ENCODE assay signal across 21 mouse cellular contexts in genomic region chr16:22127806-22128205, GRCm38 (mm10). TPM values are rescaled to one million over a fixed set of nuclear protein-coding genes. Genes with fewer than 3 reads are reported as not detected.
DNase-seq lines count a peak whose midpoint lies in the region; ATAC-seq and TF ChIP-seq lines count a peak whose summit lies in the region.
"Had no signal": no experiment of that assay in that cellular context is flagged by ENCODE, and none has a peak within 500 bp of the region (broad histone marks: within the 10 kb centered on the region; RNA-seq: fewer than 3 reads in every experiment).

No protein-coding gene starts in this region.

- DNase-seq in lung, postnatal 0 days (ENCODE audit: low spot score) = no peak
- DNase-seq in lung, postnatal 14 days = no peak
- peak; percentile 30 for DNase-seq in MEL (ENCODE audit: low read depth, low spot score)
- DNase-seq in splenic B cell, adult 2 months (ENCODE audit: low read depth, low spot score) = peak; percentile 26
- DNase-seq in midbrain, embryonic 10.5 days (ENCODE audit: low spot score) = no peak
- DNase-seq in left cerebral cortex, postnatal 4 days = no peak
- DNase-seq: adrenal gland, postnatal 14 days; cerebellum, postnatal 14 days; gastrocnemius, postnatal 14 days; heart, postnatal 4 days; kidney, postnatal 14 days; liver, embryonic 13.5 days; right cerebral cortex, postnatal 4 days; thymus, adult 2 months had no signal

- H3K27ac ChIP-seq in intestine, postnatal 0 days (ENCODE audit: low read depth, low read length) = no peak overlapping the region
- H3K27ac ChIP-seq in intestine, embryonic 15.5 days = no peak overlapping the region
- no peak overlapping the region for H3K27ac ChIP-seq in lung, postnatal 0 days (ENCODE audit: low read length)
- H3K27ac ChIP-seq in MEL (ENCODE audit: control insufficient read depth, low read depth, low read length) = no peak overlapping the region
- no peak overlapping the region for H3K27ac ChIP-seq in midbrain, embryonic 10.5 days (replicated peaks)
- H3K27ac ChIP-seq: heart, embryonic 10.5 days; liver, embryonic 13.5 days; midbrain, embryonic 15.5 days had no signal

- no peak for ATAC-seq in intestine, postnatal 0 days
- no peak for ATAC-seq in intestine, embryonic 15.5 days
- ATAC-seq in lung, postnatal 0 days = no peak
- ATAC-seq: inflammation-experienced regulatory T-cells, adult 6 months; midbrain, embryonic 15.5 days had no signal

- TF ChIP-seq EP300 in lung, postnatal 0 days (IDR thresholded peaks at IDR 0.05) = no peak
- TF ChIP-seq EP300 in MEL (IDR thresholded peaks at IDR 0.05; ENCODE audit: low read depth in 1 of 2, low read length in 2 of 2) = no peak

- H3K4me1 ChIP-seq in intestine, postnatal 0 days (replicated peaks; ENCODE audit: control insufficient read depth, insufficient read depth, low read length) = peaks cover 2% of the 10 kb centered on the region; the same call in 1 of the 2 replicates
- no peaks in the 10 kb centered on the region; the same call in 1 of the 2 replicates for H3K4me1 ChIP-seq in intestine, embryonic 15.5 days (replicated peaks)
- no peaks in the 10 kb centered on the region for H3K4me1 ChIP-seq in lung, postnatal 0 days (ENCODE audit: insufficient read depth, low read depth, low read length)
- no peaks in the 10 kb centered on the region for H3K4me1 ChIP-seq in MEL (ENCODE audit: control insufficient read depth in 1 of 2, insufficient read depth in 2 of 2, low read length in 2 of 2)
- 0 out of 2 replicates have a peak, but pooled peaks cover 5% of the 10 kb centered on the region for H3K4me1 ChIP-seq in midbrain, embryonic 10.5 days
- H3K4me1 ChIP-seq: liver, embryonic 13.5 days; midbrain, embryonic 15.5 days had no signal

- no peaks in the 10 kb centered on the region for H3K79me2 ChIP-seq in MEL (ENCODE audit: control insufficient read depth, insufficient read depth, low read length, poor library complexity)

- no peak overlapping the region for H3K4me2 ChIP-seq in intestine, postnatal 0 days (replicated peaks; ENCODE audit: low read depth)
- no peak overlapping the region for H3K4me2 ChIP-seq in intestine, embryonic 15.5 days (replicated peaks)
- H3K4me2 ChIP-seq in lung, postnatal 0 days (replicated peaks; ENCODE audit: low read depth, low read length) = no peak overlapping the region
- H3K4me2 ChIP-seq: liver, embryonic 13.5 days; midbrain, embryonic 15.5 days had no signal

- H3K9me3 ChIP-seq in intestine, postnatal 0 days (ENCODE audit: control insufficient read depth) = no peaks in the 10 kb centered on the region
- no peaks in the 10 kb centered on the region for H3K9me3 ChIP-seq in intestine, embryonic 15.5 days
- no peaks in the 10 kb centered on the region for H3K9me3 ChIP-seq in lung, postnatal 0 days (ENCODE audit: low read length)
- no peaks in the 10 kb centered on the region for H3K9me3 ChIP-seq in MEL (replicated peaks; ENCODE audit: insufficient read depth, low read length)
- peaks cover 8% of the 10 kb centered on the region; the same call in 1 of the 2 replicates for H3K9me3 ChIP-seq in midbrain, embryonic 10.5 days (replicated peaks)
- H3K9me3 ChIP-seq: heart, embryonic 10.5 days; liver, embryonic 13.5 days; midbrain, embryonic 15.5 days had no signal

- TF ChIP-seq RAD21 in MEL (IDR thresholded peaks at IDR 0.05; ENCODE audit: low read depth, low read length) = no peak

- 96% methylated on average over 5 of the region's 5 CpGs for WGBS in intestine, postnatal 0 days
- WGBS in intestine, embryonic 15.5 days = 98% methylated on average over 5 of the region's 5 CpGs
- 96% methylated on average over 5 of the region's 5 CpGs for WGBS in lung, postnatal 0 days
- 95% methylated on average over 5 of the region's 5 CpGs for WGBS in midbrain, embryonic 10.5 days

- no peak overlapping the region for H3K9ac ChIP-seq in intestine, postnatal 0 days (ENCODE audit: low read depth, low read length)
- H3K9ac ChIP-seq in intestine, embryonic 15.5 days = no peak overlapping the region
- H3K9ac ChIP-seq in lung, postnatal 0 days (replicated peaks; ENCODE audit: low read depth) = no peak overlapping the region
- H3K9ac ChIP-seq in MEL (ENCODE audit: control insufficient read depth, low read depth, low read length, poor library complexity, severe bottlenecking) = no peak overlapping the region
- H3K9ac ChIP-seq: liver, embryonic 13.5 days; midbrain, embryonic 15.5 days had no signal

- intact Hi-C loops in left cerebral cortex, postnatal 4 days (cut with DNase I) = no loop called here

- no peak for TF ChIP-seq POLR2A in MEL (IDR thresholded peaks at IDR 0.05; ENCODE audit: control insufficient read depth in 1 of 2, insufficient read depth in 1 of 2, low read depth in 1 of 2, low read length in 2 of 2, poor library complexity in 1 of 2)

- H3K4me3 ChIP-seq in intestine, postnatal 0 days (ENCODE audit: low read depth, low read length) = no peak overlapping the region
- H3K4me3 ChIP-seq in intestine, embryonic 15.5 days (replicated peaks) = no peak overlapping the region
- H3K4me3 ChIP-seq in lung, postnatal 0 days (ENCODE audit: low read depth, low read length) = no peak overlapping the region
- no peak overlapping the region for H3K4me3 ChIP-seq in MEL (ENCODE audit: control insufficient read depth in 1 of 2, insufficient read depth in 1 of 2, low read depth in 2 of 2, low read length in 2 of 2)
- no peak overlapping the region for H3K4me3 ChIP-seq in midbrain, embryonic 10.5 days
- H3K4me3 ChIP-seq: erythroblast, embryonic 14.5 days; heart, embryonic 10.5 days; liver, embryonic 13.5 days; midbrain, embryonic 15.5 days had no signal

- H3K27me3 ChIP-seq in intestine, postnatal 0 days (replicated peaks; ENCODE audit: control insufficient read depth, insufficient read depth, low read length) = no peaks in the 10 kb centered on the region
- H3K27me3 ChIP-seq in intestine, embryonic 15.5 days (replicated peaks) = no peaks in the 10 kb centered on the region
- H3K27me3 ChIP-seq in lung, postnatal 0 days (replicated peaks; ENCODE audit: insufficient read depth, low read length) = no peaks in the 10 kb centered on the region
- no peaks in the 10 kb centered on the region; a peak in 1 of 4 replicates for H3K27me3 ChIP-seq in MEL (ENCODE audit: control insufficient read depth in 1 of 2, insufficient read depth in 2 of 2, low read length in 2 of 2)
- no peaks in the 10 kb centered on the region for H3K27me3 ChIP-seq in splenic B cell, adult 2 months (ENCODE audit: control insufficient read depth, insufficient read depth, low read length, poor library complexity, severe bottlenecking)
- H3K27me3 ChIP-seq in midbrain, embryonic 10.5 days (ENCODE audit: low read depth, poor library complexity, severe bottlenecking) = no peaks in the 10 kb centered on the region
- H3K27me3 ChIP-seq: CH12.LX; liver, embryonic 13.5 days; midbrain, embryonic 15.5 days had no signal

- H3K36me3 ChIP-seq in intestine, postnatal 0 days (ENCODE audit: control insufficient read depth, insufficient read depth) = no peaks in the 10 kb centered on the region; the same call in 1 of the 2 replicates
- no peaks in the 10 kb centered on the region for H3K36me3 ChIP-seq in intestine, embryonic 15.5 days
- no peaks in the 10 kb centered on the region for H3K36me3 ChIP-seq in lung, postnatal 0 days (ENCODE audit: insufficient read depth, low read length)
- H3K36me3 ChIP-seq in MEL (ENCODE audit: control insufficient read depth in 1 of 2, insufficient read depth in 2 of 2, low read length in 2 of 2) = no peaks in the 10 kb centered on the region
- H3K36me3 ChIP-seq in splenic B cell, adult 2 months (ENCODE audit: control insufficient read depth, insufficient read depth, low read length, poor library complexity, severe bottlenecking) = no peaks in the 10 kb centered on the region
- peaks cover 28% of the 10 kb centered on the region for H3K36me3 ChIP-seq in midbrain, embryonic 10.5 days
- H3K36me3 ChIP-seq: liver, embryonic 13.5 days; midbrain, embryonic 15.5 days had no signal

- peak; percentile 49 for TF ChIP-seq CTCF in intestine, postnatal 0 days (IDR thresholded peaks at IDR 0.05; ENCODE audit: low read depth)
- TF ChIP-seq CTCF in lung, postnatal 0 days (IDR thresholded peaks at IDR 0.05) = peak; percentile 27
- TF ChIP-seq CTCF in MEL (IDR thresholded peaks at IDR 0.05 in 2 of 3, conservative IDR thresholded peaks at IDR 0.05 in 1 of 3; ENCODE audit: control insufficient read depth in 1 of 3, insufficient read depth in 1 of 3, low read depth in 2 of 3, low read length in 3 of 3, poor library complexity in 1 of 3, severe bottlenecking in 1 of 3) = peak; percentile 25 to 37 (median 34); a peak in 4 of 6 replicates

TF ChIP-seq in MEL, 35 proteins besides CTCF, POLR2A, EP300 and RAD21:
- TF ChIP-seq RCOR1 (IDR thresholded peaks at IDR 0.05; ENCODE audit: low read depth, low read length) = no peak

RNA-seq across cellular contexts. Expression of gene Igf2bp2, which starts 35.3 kb away (rescaled TPM):
- polyA plus RNA-seq in intestine, postnatal 0 days (2015; fragmentation: Nextera tagmentation; extraction: Ambion mirVana) = 38.7 and 40.3 TPM in 2 replicates
- polyA plus RNA-seq in intestine, embryonic 15.5 days (2015; fragmentation: Nextera tagmentation; extraction: Ambion mirVana) = 107 and 116 TPM in 2 replicates
- 22.2 and 24.1 TPM in 2 replicates for polyA plus RNA-seq in lung, postnatal 0 days (2015; fragmentation: Nextera tagmentation; extraction: Ambion mirVana)
- 0.13 and 0.23 TPM in 2 replicates for total RNA-seq in MEL (2012; rRNA removed)
- polyA plus RNA-seq in MEL (2012; ENCODE audit: insufficient read depth in 1 of 2, insufficient read length in 2 of 2, low read depth in 1 of 2, low replicate concordance in 2 of 2, missing spikeins in 1 of 2) = under 1 TPM in 1 of 2 experiments, not detected in 1; 0.86 TPM
- 127 and 148 TPM in 2 replicates for polyA plus RNA-seq in midbrain, embryonic 10.5 days (2016; fragmentation: Nextera tagmentation; extraction: Ambion mirVana)
- 10 to 100 TPM in 1 of 2 experiments, 1 to 10 TPM in 1; 7.1 to 10.0 TPM for total RNA-seq in left cerebral cortex, postnatal 4 days (2021)

Comparison
In these comparisons a context has a peak if more than half of its experiments do, and no peak if none do; other contexts are left out.
1. DNase-seq: peak in MEL (single experiment) and splenic B cell, adult 2 months (single experiment); none in lung, postnatal 0 days (single experiment), lung, postnatal 14 days (single experiment), midbrain, embryonic 10.5 days (single experiment) and left cerebral cortex, postnatal 4 days (single experiment).
2. RNA of gene Igf2bp2, which starts 35.3 kb away (polyA plus RNA-seq): 127 to 148 TPM in midbrain, embryonic 10.5 days, 107 to 116 TPM in intestine, embryonic 15.5 days, 38.7 to 40.3 TPM in intestine, postnatal 0 days and 22.2 to 24.1 TPM in lung, postnatal 0 days; 0.86 TPM in MEL; every median in the first group is over 10 times any median in the second.
3. Peak in every context shown above with its lines, with median percentiles within 50 percentile points of each other: CTCF ChIP-seq.